Mouse (Mus musculus): Measurements from ENCODE around the gene Bach1. TPM values are rescaled to one million over a fixed set of nuclear protein-coding genes. Genes with fewer than 3 reads are reported as not detected.

Bach1 gene
- 1.4 and 1.6 TPM in 2 replicates for polyA plus RNA-seq (2021; fragmentation: Nextera tagmentation)
- long read RNA-seq, experiment 1, full-length matches to known transcripts: 1 of 4 reads
- long read RNA-seq, experiment 1, partial matches to known transcripts: 1 of 4 reads
- long read RNA-seq, experiment 1, other reads (novel, unspliced or antisense): 2 of 4 reads
- long read RNA-seq, experiment 2, full-length matches to known transcripts: 4 of 9 reads
- long read RNA-seq, experiment 2, partial matches to known transcripts: 2 of 9 reads
- long read RNA-seq, experiment 2, other reads (novel, unspliced or antisense): 3 of 9 reads

DNA sequence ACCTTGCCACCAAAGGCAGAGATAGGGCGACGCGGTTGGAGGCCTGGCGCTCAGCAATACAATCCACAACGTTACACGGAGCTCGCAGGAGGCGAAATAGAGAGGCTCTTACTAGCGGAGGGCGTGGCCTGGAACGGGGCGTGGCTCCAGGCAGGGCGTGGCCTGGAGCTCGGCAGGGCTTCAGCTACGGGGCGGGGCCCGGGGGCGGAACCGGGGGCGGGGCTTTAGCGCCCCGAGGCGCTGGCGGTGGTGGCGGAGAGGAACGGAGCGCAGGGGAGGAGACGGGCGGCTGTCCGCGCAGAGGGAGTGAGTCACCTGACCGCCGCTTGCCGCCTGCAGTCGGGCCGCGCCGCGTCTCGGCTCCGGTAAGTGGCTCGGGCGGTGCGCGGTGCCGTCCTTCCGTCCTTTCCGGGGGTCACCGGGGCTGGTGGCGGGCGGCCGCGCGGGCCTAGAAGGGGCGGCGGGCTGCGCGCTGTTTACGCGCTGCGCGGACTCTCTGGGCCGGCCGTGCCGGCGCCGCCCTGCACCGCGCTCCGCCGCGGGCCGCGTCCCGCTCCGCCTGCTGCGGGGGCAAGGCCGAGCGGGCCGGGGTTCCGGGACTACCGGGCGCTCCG lies at the start of gene Bach1:
Bach1 (plus strand) TSS at position 254 of the 614 bp plus-strand sequence.

Other genes with a start within 250 kb of the Bach1 start
- 38.0 and 42.6 TPM in 2 replicates for gene Usp16, start 244.2 kb upstream of the Bach1 start, polyA plus RNA-seq (2021; fragmentation: Nextera tagmentation)
- gene Cct8, start 203.1 kb upstream of the Bach1 start, polyA plus RNA-seq (2021; fragmentation: Nextera tagmentation): 159 and 171 TPM in 2 replicates
- gene Map3k7cl, start 145.6 kb upstream of the Bach1 start, polyA plus RNA-seq (2021; fragmentation: Nextera tagmentation): not detected in 2 replicates